Comparison of ENCODE assay signal across 19 mouse cellular contexts in the genomic region with DNA sequence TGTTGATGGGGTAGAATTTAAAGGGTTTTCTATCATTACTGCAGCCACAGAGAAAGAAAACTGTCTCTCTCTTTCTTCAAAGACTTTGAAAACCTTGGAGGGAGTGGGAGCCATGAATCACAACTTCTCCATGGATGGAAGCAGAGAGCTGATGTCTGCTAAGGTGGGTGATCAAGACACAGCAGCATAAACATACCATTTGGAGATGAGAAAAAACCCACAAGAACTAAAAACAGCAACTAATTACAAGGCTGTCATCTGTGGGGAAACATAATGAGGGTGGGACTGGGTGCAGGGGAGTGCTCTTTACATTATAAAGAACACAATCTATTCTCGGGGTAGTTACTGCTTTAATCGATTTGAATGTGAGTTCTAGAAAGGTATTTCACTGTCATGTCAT.
DNase-seq lines count a peak whose midpoint lies in the region; ATAC-seq and TF ChIP-seq lines count a peak whose summit lies in the region.
"Had no signal": no experiment of that assay in that cellular context is flagged by ENCODE, and none has a peak within 500 bp of the region (broad histone marks: within the 10 kb centered on the region; RNA-seq: fewer than 3 reads in every experiment).

No protein-coding gene starts in this region.

- H3K9ac ChIP-seq in lung, postnatal 0 days (replicated peaks; ENCODE audit: low read depth): no peak overlapping the region
- H3K9ac ChIP-seq: embryonic facial prominence, embryonic 13.5 days; forebrain, embryonic 13.5 days; forebrain, postnatal 0 days; heart, embryonic 12.5 days; hindbrain, embryonic 15.5 days had no signal

- TF ChIP-seq EP300 in lung, postnatal 0 days (IDR thresholded peaks at IDR 0.05): no peak

- H3K4me1 ChIP-seq in lung, postnatal 0 days (ENCODE audit: insufficient read depth, low read depth, low read length): no peaks in the 10 kb centered on the region
- H3K4me1 ChIP-seq: embryonic facial prominence, embryonic 13.5 days; forebrain, embryonic 13.5 days; hindbrain, embryonic 15.5 days had no signal

- no peaks in the 10 kb centered on the region for H3K27me3 ChIP-seq in lung, postnatal 0 days (replicated peaks; ENCODE audit: insufficient read depth, low read length)
- H3K27me3 ChIP-seq: embryonic facial prominence, embryonic 13.5 days; forebrain, embryonic 13.5 days; heart, embryonic 12.5 days; hindbrain, embryonic 15.5 days had no signal

- no peak overlapping the region for H3K4me3 ChIP-seq in left cerebral cortex, adult 2 months
- H3K4me3 ChIP-seq in lung, postnatal 0 days (ENCODE audit: low read depth, low read length): no peak overlapping the region
- H3K4me3 ChIP-seq: embryonic facial prominence, embryonic 13.5 days; forebrain, embryonic 13.5 days; heart, embryonic 12.5 days; hindbrain, embryonic 15.5 days had no signal

- 72% methylated on average over 2 of the region's 2 CpGs for WGBS in lung, postnatal 0 days

- ATAC-seq in lung, postnatal 0 days: no peak
- ATAC-seq: forebrain, embryonic 13.5 days; forebrain, postnatal 0 days had no signal

- peak overlapping the region; percentile 66 for H3K27ac ChIP-seq in left cerebral cortex, adult 2 months
- no peak overlapping the region for H3K27ac ChIP-seq in lung, postnatal 0 days (ENCODE audit: low read length)
- H3K27ac ChIP-seq: embryonic facial prominence, embryonic 13.5 days; forebrain, embryonic 13.5 days; hindbrain, embryonic 15.5 days had no signal

- H3K4me2 ChIP-seq in lung, postnatal 0 days (replicated peaks; ENCODE audit: low read depth, low read length): no peak overlapping the region
- H3K4me2 ChIP-seq: embryonic facial prominence, embryonic 13.5 days; forebrain, embryonic 13.5 days; heart, embryonic 12.5 days; hindbrain, embryonic 15.5 days had no signal

- H3K9me3 ChIP-seq in lung, postnatal 0 days (ENCODE audit: low read length): no peaks in the 10 kb centered on the region
- H3K9me3 ChIP-seq: embryonic facial prominence, embryonic 13.5 days; forebrain, embryonic 13.5 days; hindbrain, embryonic 15.5 days had no signal

- no peak for TF ChIP-seq CTCF in left cerebral cortex, adult 2 months (IDR thresholded peaks at IDR 0.05)
- TF ChIP-seq CTCF in lung, postnatal 0 days (IDR thresholded peaks at IDR 0.05): no peak

- peak; percentile 32 to 48 for DNase-seq in frontal cortex, adult 2 months (ENCODE audit: extremely low spot score in 1 of 2, low spot score in 1 of 2)
- DNase-seq in frontal cortex, postnatal 10 days (ENCODE audit: low spot score in 2 of 2): no peak
- DNase-seq in left cerebral cortex, adult 2 months (ENCODE audit: extremely low spot score in 1 of 2, low spot score in 2 of 2): no peak
- DNase-seq in left cerebral cortex, postnatal 10 days (ENCODE audit: extremely low spot score in 1 of 2, low spot score in 2 of 2): no peak
- DNase-seq in right cerebral cortex, adult 18-20 months: peak; percentile 25
- DNase-seq in right cerebral cortex, postnatal 10 days (ENCODE audit: low spot score in 2 of 2): no peak
- DNase-seq in telencephalon, adult 2 months (ENCODE audit: low read depth, low spot score): peak; percentile 76
- no peak for DNase-seq in lung, postnatal 0 days (ENCODE audit: low spot score)
- DNase-seq: adrenal gland, adult 8-10 months; adrenal gland, postnatal 36 days; cerebellum, adult 11 months; cerebellum, adult 8-10 months; cerebellum, postnatal 14 days; forebrain, postnatal 0 days; gastrocnemius, postnatal 25 days had no signal

- intact Hi-C loops in left cerebral cortex, adult 2 months (cut with DNase I): loop anchor here (1.0 to 2.0 kb wide), 2 partner anchors 45 to 76 kb away; no protein-coding TSS in a partner anchor
- intact Hi-C loops in left cerebral cortex, postnatal 10 days (cut with DNase I): no loop called here

- no peaks in the 10 kb centered on the region for H3K36me3 ChIP-seq in lung, postnatal 0 days (ENCODE audit: insufficient read depth, low read length)
- H3K36me3 ChIP-seq: embryonic facial prominence, embryonic 13.5 days; heart, embryonic 12.5 days; hindbrain, embryonic 15.5 days had no signal

Comparison
In these comparisons a context has a peak if more than half of its experiments do, and no peak if none do; other contexts are left out.
1. DNase-seq: peak in frontal cortex, adult 2 months (2 of 2), right cerebral cortex, adult 18-20 months (single experiment) and telencephalon, adult 2 months (single experiment); none in frontal cortex, postnatal 10 days (0 of 2), left cerebral cortex, adult 2 months (0 of 2), left cerebral cortex, postnatal 10 days (0 of 2), right cerebral cortex, postnatal 10 days (0 of 2) and lung, postnatal 0 days (single experiment).